9 mouse cellular contexts compared by ENCODE assay signal in the genomic region with DNA sequence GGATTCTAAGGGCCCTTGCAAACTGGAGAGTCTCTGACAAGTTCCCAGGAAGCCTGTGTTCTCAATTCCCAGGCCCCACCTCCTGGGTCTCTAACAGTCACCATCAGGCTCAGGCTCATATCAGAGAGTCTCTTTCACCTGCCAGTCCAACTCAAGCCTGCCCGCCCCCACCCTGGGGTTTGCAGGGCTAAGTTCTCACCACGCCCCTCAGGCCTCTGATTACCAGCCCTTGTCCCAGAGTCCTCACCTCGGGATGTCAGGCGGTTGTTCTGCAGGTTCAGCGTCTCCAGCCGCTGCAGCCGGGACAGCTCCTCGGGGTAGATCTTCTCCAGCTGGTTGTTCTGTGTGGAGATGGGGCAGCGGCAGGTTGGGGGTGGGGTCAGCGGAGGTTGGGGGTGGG. TPM values are rescaled to one million over a fixed set of nuclear protein-coding genes. Genes with fewer than 3 reads are reported as not detected.
DNase-seq lines count a peak whose midpoint lies in the region; ATAC-seq and TF ChIP-seq lines count a peak whose summit lies in the region.
"Had no signal": no experiment of that assay in that cellular context is flagged by ENCODE, and none has a peak within 500 bp of the region (broad histone marks: within the 10 kb centered on the region; RNA-seq: fewer than 3 reads in every experiment).

No protein-coding gene starts in this region.

- H3K9ac ChIP-seq in heart, adult 2 months (ENCODE audit: low read depth, low read length), result no peak overlapping the region
- no peak overlapping the region; the same call in 1 of the 2 replicates for H3K9ac ChIP-seq in heart, embryonic 13.5 days

- no peaks in the 10 kb centered on the region for H3K4me1 ChIP-seq in heart, adult 2 months (ENCODE audit: control insufficient read depth, insufficient read depth, low read length)
- peaks cover 19% of the 10 kb centered on the region for H3K4me1 ChIP-seq in heart, embryonic 13.5 days
- peaks cover 13% of the 10 kb centered on the region for H3K4me1 ChIP-seq in limb, embryonic 10.5 days
- H3K4me1 ChIP-seq in cerebellum, adult 2 months (ENCODE audit: control insufficient read depth, insufficient read depth, low read length), result peaks cover 11% of the 10 kb centered on the region; the same call in 1 of the 2 replicates

- 20% methylated on average over 10 of the region's 10 CpGs for WGBS in heart, adult 2 months
- 3% methylated on average over 10 of the region's 10 CpGs for WGBS in heart, embryonic 13.5 days
- WGBS in limb, embryonic 10.5 days, result under 1% methylated on average over 10 of the region's 10 CpGs
- WGBS in cerebellum, adult 2 months, result 45% methylated on average over 10 of the region's 10 CpGs

- no peaks in the 10 kb centered on the region for H3K36me3 ChIP-seq in heart, adult 2 months (ENCODE audit: control insufficient read depth, insufficient read depth, low read length)
- no peaks in the 10 kb centered on the region for H3K36me3 ChIP-seq in heart, embryonic 13.5 days
- no peaks in the 10 kb centered on the region for H3K36me3 ChIP-seq in limb, embryonic 10.5 days

- intact Hi-C loops in heart, adult 2 months (cut with DNase I), result no loop called here
- intact Hi-C loops in heart, postnatal 36 days (cut with DNase I), result no loop called here
- intact Hi-C loops in left cerebral cortex, postnatal 4 days (cut with DNase I), result no loop called here

- H3K79me2 ChIP-seq in heart, adult 2 months (replicated peaks; ENCODE audit: control insufficient read depth, insufficient read depth, low read length), result no peaks in the 10 kb centered on the region

- no peaks in the 10 kb centered on the region for H3K27me3 ChIP-seq in heart, adult 2 months (ENCODE audit: control insufficient read depth, insufficient read depth, low read length)
- H3K27me3 ChIP-seq in heart, embryonic 13.5 days (replicated peaks), result peaks cover 36% of the 10 kb centered on the region
- peaks cover 40% of the 10 kb centered on the region for H3K27me3 ChIP-seq in limb, embryonic 10.5 days (ENCODE audit: low read depth, poor library complexity, severe bottlenecking)
- H3K27me3 ChIP-seq in cerebellum, adult 2 months (ENCODE audit: control insufficient read depth, insufficient read depth, low read length), result no peaks in the 10 kb centered on the region

- no peak for TF ChIP-seq POLR2A in heart, adult 2 months (IDR thresholded peaks at IDR 0.05; ENCODE audit: insufficient read depth, low read depth, low read length)
- TF ChIP-seq POLR2A in cerebellum, adult 2 months (IDR thresholded peaks at IDR 0.05; ENCODE audit: borderline replicate concordance, insufficient read depth, low read length), result no peak

- no peak overlapping the region for H3K27ac ChIP-seq in heart, adult 2 months
- no peak overlapping the region for H3K27ac ChIP-seq in heart, embryonic 13.5 days (replicated peaks)
- no peak overlapping the region for H3K27ac ChIP-seq in limb, embryonic 10.5 days
- H3K27ac ChIP-seq in cerebellum, adult 2 months (ENCODE audit: insufficient read depth, low read length), result no peak overlapping the region

- TF ChIP-seq CTCF in heart, adult 2 months (IDR thresholded peaks at IDR 0.05), result no peak
- TF ChIP-seq CTCF in cerebellum, adult 2 months (IDR thresholded peaks at IDR 0.05; ENCODE audit: borderline replicate concordance, insufficient read depth, low read depth, low read length), result no peak

- H3K9me3 ChIP-seq in heart, embryonic 13.5 days, result peaks cover 4% of the 10 kb centered on the region; the same call in 1 of the 2 replicates
- no peaks in the 10 kb centered on the region for H3K9me3 ChIP-seq in limb, embryonic 10.5 days (replicated peaks)

- no peak overlapping the region for H3K4me3 ChIP-seq in heart, adult 2 months
- peak overlapping the region; percentile 33; the same call in 1 of the 2 replicates for H3K4me3 ChIP-seq in heart, embryonic 13.5 days
- peak overlapping the region; percentile 29 for H3K4me3 ChIP-seq in limb, embryonic 10.5 days
- no peak overlapping the region for H3K4me3 ChIP-seq in cerebellum, adult 2 months (replicated peaks; ENCODE audit: insufficient read depth, low read depth, low read length)

- peak overlapping the region; percentile 61 for H3K4me2 ChIP-seq in heart, embryonic 13.5 days

- peak; percentile 35 to 37 for DNase-seq in heart, adult 2 months
- DNase-seq in heart, postnatal 36 days, result no peak
- peak; percentile 46 for DNase-seq in limb, embryonic 10.5 days (ENCODE audit: low spot score)
- no peak for DNase-seq in cerebellum, adult 18-20 months
- DNase-seq in cerebellum, adult 2 months, result no peak
- DNase-seq in left cerebral cortex, postnatal 4 days, result no peak

- TF ChIP-seq EP300 in heart, adult 2 months (IDR thresholded peaks at IDR 0.05; ENCODE audit: insufficient read depth, low read depth, low read length), result no peak

- no peak for ATAC-seq in heart, embryonic 13.5 days (ENCODE audit: extremely low read depth, insufficient number of reproducible peaks, low FRiP score, low TSS enrichment)
- peak; percentile 39; the same call in 1 of the 2 replicates for ATAC-seq in megakaryocyte progenitor cell, adult 5-6 weeks (replicated peaks; ENCODE audit: poor library complexity)
- ATAC-seq: hindbrain, embryonic 16.5 days had no signal

RNA-seq across cellular contexts. Expression of a gene that starts 57.1 kb away (rescaled TPM):
- total RNA-seq in heart, adult 2 months (2021), result under 1 TPM; 0.21 to 0.32 TPM
- 1.2 and 1.9 TPM in 2 replicates for polyA plus RNA-seq in heart, adult 2 months (2012; rRNA removed)
- under 1 TPM; 0.27 to 0.33 TPM for total RNA-seq in heart, postnatal 36 days (2021)
- not detected in 2 replicates for polyA plus RNA-seq in heart, embryonic 13.5 days (2015; fragmentation: Nextera tagmentation; extraction: Ambion mirVana)
- polyA plus RNA-seq in limb, embryonic 10.5 days (2016; fragmentation: Nextera tagmentation; extraction: Ambion mirVana), result not detected in 2 replicates
- not detected in 2 replicates for total RNA-seq in megakaryocyte progenitor cell, adult 5-6 weeks (2015)
- total RNA-seq in megakaryocyte progenitor cell, adult 5-6 weeks (2017), result not detected in 2 replicates
- polyA plus RNA-seq in cerebellum, adult 2 months (2012; rRNA removed), result 0.10 TPM in 1 of 2 replicates, not detected in the other
- not detected for total RNA-seq in left cerebral cortex, postnatal 4 days (2021)

Comparison
In these comparisons a context has a peak if more than half of its experiments do, and no peak if none do; other contexts are left out.
1. DNase-seq: peak in heart, adult 2 months (2 of 2) and limb, embryonic 10.5 days (single experiment); none in heart, postnatal 36 days (0 of 2), cerebellum, adult 18-20 months (0 of 2), cerebellum, adult 2 months (0 of 2) and left cerebral cortex, postnatal 4 days (single experiment).
2. H3K4me3 ChIP-seq: peak in heart, embryonic 13.5 days (single experiment) and limb, embryonic 10.5 days (single experiment); none in heart, adult 2 months (single experiment) and cerebellum, adult 2 months (single experiment).